Mouse (Mus musculus) brain, embryonic 14.5 days (tissue): ENCODE measurements around the gene Lrch2.

ENCODE experiments used
- CTCF ChIP-seq: fragments of 200-500 bp; IDR thresholded peaks from 2 replicates; pipeline ENCODE4 v1.5.1; 2012; ENCODE audit warnings: inconsistent platforms, mild to moderate bottlenecking, moderate library complexity, borderline replicate concordance; ENCODE audit not compliant: insufficient read depth, insufficient read length; ENCODE audit errors: extremely low read depth
- POLR2A ChIP-seq: fragments of 200-500 bp; IDR thresholded peaks from 2 replicates; pipeline ENCODE4 v1.6.1; 2012; ENCODE audit warnings: mild to moderate bottlenecking, inconsistent platforms, borderline replicate concordance; ENCODE audit not compliant: poor library complexity, insufficient read depth, insufficient read length, severe bottlenecking; ENCODE audit errors: extremely low read depth

GRCm38 (mm10) chrX:147540934-147541870 is 12.7 kb downstream of the Lrch2 start:
- no peak for TF ChIP-seq POLR2A
- no peak for TF ChIP-seq CTCF
